Mouse (Mus musculus): ENCODE measurements around the gene Lhcgr. TPM values are rescaled to one million over a fixed set of nuclear protein-coding genes. Genes with fewer than 3 reads are reported as not detected.
A peak's percentile ranks its signal among the peaks of the same experiment; 100 is the strongest.

Lhcgr gene
- polyA plus RNA-seq, 1 experiment from 2014 or later = 0.38 TPM

DNA sequence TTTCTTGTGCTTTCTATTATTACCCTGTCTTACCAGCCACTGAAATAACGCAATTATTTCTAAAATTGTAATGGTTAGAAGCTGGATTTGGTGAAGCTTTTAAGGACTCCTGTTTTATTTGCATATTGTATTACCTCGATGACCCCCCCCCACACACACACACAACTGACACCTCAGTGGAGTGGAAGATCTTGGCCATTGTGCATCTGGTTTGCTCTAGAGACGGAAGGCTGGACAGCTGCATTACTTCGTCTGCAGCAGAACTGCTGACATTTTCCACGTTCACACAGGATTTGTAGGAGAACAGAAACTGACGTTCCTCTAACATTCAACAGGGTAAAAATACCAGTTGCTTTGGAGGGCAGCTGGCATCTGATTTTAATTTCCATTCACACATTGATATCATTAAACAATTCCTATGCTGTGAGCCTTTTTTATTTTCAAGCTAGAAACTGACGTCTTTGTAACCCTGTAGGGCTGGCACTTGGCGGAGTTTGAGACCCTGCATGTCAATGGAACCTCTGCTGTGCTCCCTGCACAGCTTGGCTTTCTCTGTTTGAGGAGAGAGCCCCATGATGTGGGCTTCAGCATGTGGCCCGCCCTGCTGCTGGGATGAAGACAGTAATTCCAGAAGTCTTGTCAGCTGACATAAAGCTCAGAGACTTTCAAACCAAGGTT is 95.0 kb downstream of the Lhcgr start:
- Histone ChIP-seq H3K36me3 (no peaks in the 10 kb centered on the region), H3K4me1 (peaks cover 10% of the 10 kb centered on the region; the same call in 1 of the 2 replicates), H3K27me3 (ENCODE audit: low read depth, poor library complexity, severe bottlenecking) (no peaks in the 10 kb centered on the region), H3K27ac (no peak overlapping the region), H3K4me3 (no peak overlapping the region), H3K9me3 (replicated peaks) (no peaks in the 10 kb centered on the region)
- DNase-seq (ENCODE audit: low spot score) = no peak
- 65% methylated on average over 9 of the region's 9 CpGs for WGBS

DNA sequence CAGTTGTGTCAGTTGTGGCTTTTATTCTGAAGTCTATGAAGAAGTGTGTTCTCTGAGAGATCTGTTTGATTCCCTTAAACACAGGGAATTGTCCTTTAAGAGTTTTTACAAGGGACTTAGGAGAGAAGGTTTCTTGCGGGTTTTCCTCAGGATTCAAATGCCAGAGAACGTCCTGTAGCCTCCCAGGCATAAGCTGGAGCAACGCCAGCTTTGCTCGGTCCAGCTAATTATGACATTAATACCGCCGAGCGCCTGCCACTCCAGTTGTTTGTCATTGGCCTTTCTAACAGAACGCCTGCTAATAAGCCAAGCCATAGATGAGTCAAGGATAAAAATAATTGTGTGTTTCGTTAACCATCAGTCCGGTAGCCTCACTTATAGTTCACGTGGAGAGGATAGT is 103.6 kb downstream of the Lhcgr start:
- H3K27me3 ChIP-seq (ENCODE audit: low read depth, poor library complexity, severe bottlenecking) = no peaks in the 10 kb centered on the region
- no peak for DNase-seq (ENCODE audit: low spot score)
- no peaks in the 10 kb centered on the region for H3K4me1 ChIP-seq
- no peaks in the 10 kb centered on the region for H3K9me3 ChIP-seq (replicated peaks)
- no peaks in the 10 kb centered on the region for H3K36me3 ChIP-seq
- no peak overlapping the region for H3K27ac ChIP-seq
- H3K4me3 ChIP-seq = no peak overlapping the region
- WGBS = 78% methylated on average over 11 of the region's 11 CpGs

DNA sequence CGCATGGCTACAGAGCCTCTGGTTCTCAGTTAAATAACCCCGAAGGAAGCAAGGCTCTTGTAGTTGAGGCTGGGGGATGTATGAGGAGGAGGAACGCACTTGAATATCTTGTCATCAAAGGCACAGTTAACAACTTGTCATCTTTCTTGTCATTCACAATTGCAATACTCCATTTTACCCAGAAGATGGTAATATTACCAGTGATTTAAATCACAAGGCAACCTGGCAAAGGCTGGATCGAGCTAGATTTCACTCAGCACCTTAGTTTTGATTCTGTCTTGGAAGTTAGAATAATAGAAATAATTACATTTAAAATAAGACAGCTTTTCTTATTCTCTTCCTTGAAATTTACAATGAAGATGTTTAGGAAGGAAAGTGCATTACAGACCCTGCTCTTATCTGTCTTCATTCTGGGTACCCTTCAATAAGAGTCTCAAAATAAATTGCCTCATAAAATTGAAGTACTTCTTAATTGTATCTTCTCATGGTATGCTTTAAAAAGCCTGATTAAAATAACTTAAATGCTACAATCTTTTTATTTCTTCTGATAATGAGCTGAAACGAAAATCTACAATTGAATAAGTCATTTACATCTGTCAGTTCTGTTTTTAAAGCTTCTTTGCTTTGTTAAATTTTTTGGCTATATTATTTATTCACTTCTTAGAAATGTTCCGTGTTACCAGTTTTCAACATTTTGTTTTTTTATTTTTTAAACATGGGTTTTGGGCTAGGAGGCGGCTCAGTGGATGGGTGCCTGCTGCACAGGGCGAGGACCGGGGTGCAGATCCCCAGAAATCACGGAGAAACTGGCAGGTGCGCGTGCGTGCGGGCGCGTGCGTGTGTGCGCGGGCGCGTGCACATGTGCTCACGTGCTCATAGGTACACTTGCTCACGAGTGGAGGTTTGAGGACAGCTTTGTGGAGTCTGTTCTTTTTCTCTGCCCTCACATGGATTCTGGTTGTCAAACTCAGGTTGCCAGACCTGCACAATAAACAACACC is 116.2 kb downstream of the Lhcgr start:
- H3K27ac ChIP-seq = no peak overlapping the region
- H3K27me3 ChIP-seq (ENCODE audit: low read depth, poor library complexity, severe bottlenecking) = no peaks in the 10 kb centered on the region
- peaks cover 8% of the 10 kb centered on the region for H3K4me1 ChIP-seq
- no peak overlapping the region for H3K4me3 ChIP-seq
- no peaks in the 10 kb centered on the region for H3K36me3 ChIP-seq
- H3K9me3 ChIP-seq (replicated peaks) = no peaks in the 10 kb centered on the region
- no peak for DNase-seq (ENCODE audit: low spot score)
- WGBS = 94% methylated on average over 23 of the region's 23 CpGs

DNA sequence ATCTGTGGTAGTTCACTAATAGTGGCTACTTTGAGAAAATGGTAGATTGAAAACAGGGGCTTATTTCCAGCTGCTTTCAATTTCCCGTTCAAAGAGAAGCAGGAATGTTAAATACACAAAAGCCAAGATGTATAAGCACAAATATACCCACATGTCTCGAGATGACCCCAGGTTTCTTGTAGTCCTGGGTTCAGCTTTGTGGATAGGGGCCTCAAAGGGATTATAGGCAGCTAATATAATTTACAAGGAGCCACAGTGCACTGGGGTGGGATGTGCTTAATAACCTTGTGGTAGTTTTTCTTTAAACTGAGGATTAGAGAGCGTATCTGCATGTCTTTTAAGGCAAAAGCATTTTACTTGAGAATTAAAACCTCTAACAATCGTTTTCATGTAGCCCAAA is 121.0 kb downstream of the Lhcgr start:
- H3K27ac ChIP-seq = no peak overlapping the region

DNA sequence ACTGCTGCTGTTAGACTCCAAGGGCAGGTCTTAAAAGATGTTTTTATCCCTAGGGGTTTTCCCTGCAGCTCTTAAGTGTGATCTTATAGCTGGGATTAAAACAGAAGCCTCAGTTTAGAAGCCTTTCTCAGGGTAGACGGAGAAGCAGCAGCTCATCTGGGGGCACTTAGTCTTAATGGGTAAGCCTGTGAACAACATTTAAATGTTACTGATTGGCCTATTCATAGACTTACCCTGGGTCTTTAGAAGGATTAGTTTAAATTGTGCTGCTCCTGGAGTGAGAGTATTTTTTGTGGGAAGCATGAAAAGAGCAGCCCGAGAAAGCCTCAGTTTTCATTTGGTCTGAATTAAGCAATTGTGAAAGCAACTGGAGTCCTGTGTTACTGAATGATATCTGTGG is 121.9 kb downstream of the Lhcgr start:
- no peak overlapping the region for H3K4me3 ChIP-seq
- H3K27me3 ChIP-seq (ENCODE audit: low read depth, poor library complexity, severe bottlenecking) = no peaks in the 10 kb centered on the region
- H3K27ac ChIP-seq = peak overlapping the region; percentile 25; the same call in 1 of the 2 replicates
- DNase-seq (ENCODE audit: low spot score) = no peak
- H3K4me1 ChIP-seq = peaks cover 33% of the 10 kb centered on the region
- H3K36me3 ChIP-seq = no peaks in the 10 kb centered on the region
- H3K9me3 ChIP-seq (replicated peaks) = no peaks in the 10 kb centered on the region
- 41% methylated on average over 2 of the region's 2 CpGs for WGBS

More for the DNA sequence above, 121.0 kb downstream of the Lhcgr start:
- H3K27me3 ChIP-seq (ENCODE audit: low read depth, poor library complexity, severe bottlenecking) = no peaks in the 10 kb centered on the region
- no peaks in the 10 kb centered on the region for H3K36me3 ChIP-seq
- WGBS = 30% methylated on average over 4 of the region's 4 CpGs
- H3K4me3 ChIP-seq = no peak overlapping the region
- no peak for DNase-seq (ENCODE audit: low spot score)
- no peaks in the 10 kb centered on the region for H3K9me3 ChIP-seq (replicated peaks)
- H3K4me1 ChIP-seq = peaks cover 29% of the 10 kb centered on the region

DNA sequence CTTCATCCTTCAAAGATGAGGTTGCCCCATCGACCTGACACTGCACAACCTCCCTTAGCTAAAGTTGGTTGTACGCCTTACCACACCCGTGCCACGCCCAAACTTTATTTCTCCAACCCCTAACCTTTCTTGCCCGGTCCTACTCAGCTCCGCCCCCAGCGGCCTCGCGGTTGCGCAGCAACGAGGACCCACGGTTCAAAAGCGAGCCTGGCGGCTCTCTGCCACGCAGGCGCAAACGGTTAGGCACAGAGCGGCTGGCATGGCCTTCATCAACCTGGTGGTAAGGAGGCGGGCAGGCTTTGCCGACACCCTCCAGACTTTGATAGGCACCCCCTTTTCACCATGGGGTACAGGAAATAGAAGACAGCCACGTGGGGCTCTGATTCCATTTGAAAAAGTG is 123.3 kb downstream of the Lhcgr start, which contains the start of gene Gtf2a1l:
Gene Gtf2a1l (plus strand): TSS at position 209 of the 400 bp plus-strand sequence.
- no peaks in the 10 kb centered on the region for H3K9me3 ChIP-seq (replicated peaks)
- 37% methylated on average over 21 of the region's 21 CpGs for WGBS

More for the DNA sequence above, 123.3 kb downstream of the Lhcgr start, which contains the start of gene Gtf2a1l:
- no peaks in the 10 kb centered on the region for H3K36me3 ChIP-seq
- peaks cover 42% of the 10 kb centered on the region for H3K4me1 ChIP-seq
- no peaks in the 10 kb centered on the region for H3K27me3 ChIP-seq (ENCODE audit: low read depth, poor library complexity, severe bottlenecking)
- peak; percentile 65 for DNase-seq (ENCODE audit: low spot score)
- H3K4me3 ChIP-seq = peak within 1 kb of the TSS; percentile 32; the same call in 1 of the 2 replicates
- H3K27ac ChIP-seq = peak within 1 kb of the TSS; percentile 73

Other genes with a start within 250 kb of the Lhcgr start
- gene Ston1, start 194.3 kb downstream of the Lhcgr start, polyA plus RNA-seq (2016; fragmentation: Nextera tagmentation; extraction: Ambion mirVana) = 2.4 and 3.0 TPM in 2 replicates
- gene Gtf2a1l, start 123.3 kb downstream of the Lhcgr start, polyA plus RNA-seq (2016; fragmentation: Nextera tagmentation; extraction: Ambion mirVana) = 0.24 and 0.38 TPM in 2 replicates